Mouse (Mus musculus): ENCODE data around the gene Cdc123.
A peak's percentile ranks its signal among the peaks of the same experiment; 100 is the strongest.

Gene Cdc123

DNA sequence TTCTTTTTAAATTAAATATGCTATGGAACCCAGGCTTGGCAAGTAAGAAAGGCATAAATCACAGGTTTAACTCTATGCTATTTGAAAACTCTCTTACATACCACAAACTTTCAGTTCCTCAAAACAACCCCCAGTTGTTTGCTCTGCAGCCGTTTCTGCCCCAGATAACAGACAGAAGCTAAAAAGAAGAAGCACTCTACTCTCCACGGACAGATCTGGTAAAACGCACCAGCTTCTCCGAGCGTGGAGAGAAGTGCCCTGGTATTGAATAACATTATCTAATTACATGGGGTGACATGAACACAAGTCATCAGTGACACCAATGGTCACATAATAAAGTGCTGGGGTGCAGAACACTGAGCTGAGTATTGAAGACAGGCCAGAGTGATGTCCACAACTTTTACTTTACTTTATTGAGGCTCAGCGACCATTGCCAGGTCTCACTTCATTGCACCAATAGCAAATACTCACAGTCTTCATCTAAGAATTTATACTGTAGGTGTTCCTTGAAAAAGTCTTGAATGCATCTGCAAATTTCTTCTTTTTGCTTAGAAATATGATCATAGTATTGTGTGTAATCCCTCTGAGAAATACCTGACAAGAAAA is 40.4 kb downstream of the Cdc123 start:
- no peak for DNase-seq

DNA sequence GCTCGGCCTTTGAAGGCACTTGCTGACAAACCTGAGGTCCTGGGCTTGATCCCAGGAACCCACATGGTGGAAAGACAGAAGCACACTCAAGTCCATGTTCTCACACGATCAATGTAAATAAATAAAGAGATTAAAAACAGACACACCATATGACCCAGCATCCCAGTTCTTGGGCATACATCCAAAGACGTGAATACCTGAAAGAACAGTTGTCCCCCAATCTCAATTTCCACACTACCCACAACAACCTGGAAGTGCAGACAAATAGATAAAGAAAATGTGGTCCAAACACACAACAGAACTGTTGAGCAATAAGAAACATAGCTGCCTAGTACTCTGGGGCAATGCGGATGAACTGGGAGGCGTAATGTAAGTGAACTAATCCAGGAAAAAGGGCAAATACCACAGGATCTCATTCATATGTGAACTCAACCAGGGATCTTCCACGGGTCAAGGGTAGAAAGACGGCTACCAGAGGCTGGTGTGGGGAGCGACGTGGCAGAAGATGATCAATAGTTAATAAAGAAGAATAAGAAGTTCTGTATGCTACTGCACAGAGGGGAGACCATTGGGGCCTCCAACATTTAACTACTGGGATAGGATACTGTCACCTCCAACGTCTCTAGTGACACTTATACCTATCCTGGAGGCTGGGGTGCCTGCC is 42.9 kb downstream of the Cdc123 start:
- DNase-seq = no peak

DNA sequence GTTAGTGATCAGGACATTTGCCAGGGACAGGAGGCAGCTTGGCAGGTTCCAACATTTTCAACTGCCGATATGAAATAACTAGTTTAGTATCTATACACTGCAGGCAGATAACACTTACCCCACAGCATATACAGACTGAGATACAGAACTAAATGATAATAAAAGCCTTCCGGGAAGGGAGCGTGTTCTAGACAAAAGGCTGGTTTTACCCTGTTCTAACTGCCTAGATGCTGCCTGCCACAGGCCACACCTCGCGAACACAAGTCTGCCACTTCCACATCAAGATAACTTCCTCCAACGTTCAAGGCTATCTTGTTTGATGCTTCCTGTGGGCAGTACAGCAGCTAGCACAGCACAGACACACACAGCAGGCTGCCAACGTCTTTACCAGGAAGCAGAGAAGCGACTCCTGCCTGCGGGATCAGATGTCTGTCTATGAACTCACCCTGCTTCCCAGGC is 43.8 kb downstream of the Cdc123 start:
- no peak for DNase-seq

DNA sequence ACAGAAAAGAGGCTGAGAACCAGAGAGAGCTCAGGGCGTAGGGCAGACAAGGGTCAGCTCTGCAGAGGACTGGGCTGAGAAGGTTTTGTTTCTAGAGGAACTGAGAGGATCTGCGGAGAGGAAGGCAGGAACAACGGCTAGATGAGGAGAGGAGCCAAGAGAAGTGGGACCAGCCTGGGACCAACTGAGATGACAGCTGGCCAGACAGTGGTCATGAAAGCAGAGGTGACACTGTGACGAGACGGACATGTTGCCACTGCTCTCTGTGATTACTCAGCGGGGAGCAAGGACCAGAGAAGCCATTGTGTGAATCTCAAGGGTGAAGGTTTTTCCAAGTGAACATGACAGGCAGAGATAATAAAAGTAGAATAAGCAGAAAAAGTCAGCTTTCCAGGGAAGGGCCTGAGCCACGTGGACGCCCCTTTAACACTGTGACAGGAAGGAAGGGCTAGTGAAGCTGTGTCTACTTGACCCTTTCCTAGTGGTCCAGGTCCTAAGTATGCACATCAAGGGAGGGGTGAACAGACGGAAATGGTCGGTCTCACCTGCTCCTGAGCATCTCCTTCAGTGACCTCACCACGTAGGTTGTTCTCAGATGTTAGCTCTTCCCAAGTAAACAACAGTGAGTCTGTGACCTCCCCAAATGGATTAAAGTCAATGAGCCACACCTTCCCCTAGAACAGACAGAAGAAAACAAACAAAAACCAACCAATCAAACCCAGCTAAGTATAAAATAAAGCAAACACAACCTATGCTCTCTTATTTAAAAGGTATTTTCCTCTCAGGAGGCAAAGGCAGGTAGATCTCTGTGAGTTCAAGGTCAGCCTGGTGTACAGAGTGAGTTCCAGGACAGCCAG is 46.9 kb downstream of the Cdc123 start:
- DNase-seq = peak; percentile 29

DNA sequence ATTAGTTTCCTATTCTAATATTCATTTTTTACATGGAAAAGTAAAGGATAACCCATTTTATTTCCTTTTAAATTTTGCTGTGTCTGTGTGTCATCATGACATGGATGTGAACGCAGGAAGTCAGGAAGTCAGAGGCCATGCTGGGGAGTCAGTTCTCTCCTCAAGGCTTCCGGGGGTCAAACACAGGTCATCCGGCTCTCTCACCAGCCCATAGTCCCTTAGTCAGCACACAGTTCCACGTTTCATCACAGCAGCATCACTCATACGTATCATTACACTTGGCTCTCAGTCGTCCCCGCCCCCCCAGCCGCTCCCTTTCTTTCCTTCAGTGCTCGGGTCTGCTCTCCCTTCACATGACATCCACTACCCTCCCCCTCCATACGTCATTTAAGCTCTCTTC is 51.2 kb downstream of the Cdc123 start:
- DNase-seq = no peak

DNA sequence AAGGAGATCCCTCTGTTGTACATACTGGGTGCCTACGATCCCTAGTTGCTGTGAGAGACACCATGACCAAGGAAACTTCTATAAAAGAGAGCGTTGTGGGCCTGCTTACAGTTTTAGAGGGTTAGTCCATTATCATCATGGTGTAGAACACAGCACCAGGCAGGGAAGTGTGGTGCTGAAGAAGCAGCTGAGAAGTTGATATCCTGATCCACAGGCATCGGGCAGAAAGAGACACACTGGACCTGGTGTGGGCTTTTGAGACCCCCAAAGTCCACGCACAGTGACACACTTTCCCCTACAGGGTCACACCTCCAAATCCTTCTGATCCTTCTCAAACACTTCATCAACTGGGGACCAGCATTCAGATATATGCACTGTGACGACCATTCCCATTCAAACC is 52.9 kb downstream of the Cdc123 start:
- DNase-seq = no peak

DNA sequence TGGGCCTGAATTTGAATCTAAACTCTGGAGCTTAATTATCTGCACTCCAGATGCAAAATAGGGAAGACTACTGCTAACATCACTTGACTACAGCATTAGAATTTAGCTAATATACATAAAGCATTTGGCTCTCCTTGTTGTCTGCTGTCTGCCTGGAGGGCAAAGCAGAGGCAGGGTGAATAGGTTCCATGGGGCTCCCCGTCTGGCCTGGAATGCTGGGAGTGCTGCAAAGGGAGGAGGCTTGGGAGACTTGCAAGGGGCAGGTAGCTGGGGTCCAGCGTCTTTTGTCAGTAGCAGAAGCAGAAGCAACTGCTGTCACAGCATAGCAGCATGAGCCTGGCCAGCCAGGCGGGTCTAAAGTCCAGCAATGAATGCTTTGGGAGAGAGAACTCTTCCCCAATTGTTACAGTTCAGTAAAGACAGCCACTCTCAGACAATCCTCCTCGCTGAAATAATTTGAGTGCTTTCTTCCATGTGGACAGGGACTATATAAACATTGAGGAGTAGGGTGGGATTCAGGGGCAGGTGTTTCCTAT is 55.3 kb downstream of the Cdc123 start:
- DNase-seq = no peak

DNA sequence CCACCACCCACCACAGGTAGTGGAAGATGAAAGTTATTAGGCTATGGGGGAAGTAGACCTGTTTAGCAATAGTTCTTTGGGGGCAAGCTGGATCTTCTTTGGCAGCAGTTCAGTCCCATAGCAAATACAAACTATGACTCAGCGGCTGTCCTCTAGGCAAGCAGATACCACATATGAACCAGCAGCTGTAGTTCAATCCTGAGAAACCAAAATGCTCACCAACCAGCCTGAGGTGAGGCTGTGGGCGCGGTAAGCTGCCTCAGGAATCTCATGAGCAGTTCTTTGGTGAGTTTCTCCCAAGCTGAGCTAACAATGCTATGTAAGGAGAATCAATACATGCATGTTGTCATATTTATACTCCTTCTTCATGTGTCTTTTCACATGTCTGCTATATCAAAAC is 57.6 kb downstream of the Cdc123 start:
- DNase-seq = no peak

DNA sequence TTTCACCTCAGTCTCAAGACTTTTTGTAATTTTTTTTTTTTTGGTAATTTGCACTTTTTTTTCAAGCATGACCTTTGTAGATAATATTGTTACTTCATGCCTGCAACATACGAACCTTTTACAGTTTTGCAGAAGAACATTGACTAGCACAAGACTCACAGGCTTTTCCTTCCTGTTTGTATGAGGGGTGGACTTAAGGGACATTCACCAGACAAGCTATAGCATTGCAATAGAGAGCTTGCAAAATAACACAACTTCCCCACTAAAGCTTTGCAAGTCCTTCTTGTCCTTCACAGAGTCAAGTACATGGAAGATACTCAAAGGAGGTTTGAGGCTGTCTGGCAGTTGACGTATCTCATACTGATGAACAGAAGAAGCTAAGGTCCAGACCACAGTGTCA is 72.5 kb downstream of the Cdc123 start:
- no peak for DNase-seq

DNA sequence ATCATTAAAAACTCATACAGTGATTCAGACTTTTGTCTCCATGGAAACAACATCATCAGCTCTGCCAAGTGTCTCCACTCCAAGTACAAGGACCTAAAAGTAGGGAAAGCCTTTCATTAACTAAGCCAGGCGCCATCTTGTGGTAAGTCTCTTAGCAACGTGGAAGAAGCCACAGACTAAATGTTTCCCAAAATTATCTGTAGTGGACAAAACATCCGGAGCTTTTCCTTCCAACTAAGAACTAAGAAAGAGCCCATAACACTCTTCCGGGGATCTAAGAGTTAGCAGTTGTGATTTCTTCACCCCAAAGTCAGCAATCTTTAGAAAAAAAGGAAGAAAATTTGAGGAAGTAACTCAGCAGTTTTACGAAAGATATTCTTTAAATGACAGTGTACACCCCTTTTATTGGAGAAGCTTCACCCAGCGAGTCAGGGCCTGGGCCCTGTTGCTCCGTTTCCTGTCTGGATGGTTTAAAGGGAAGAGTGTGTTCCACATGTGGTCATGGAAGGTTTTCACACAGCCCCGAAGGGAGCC is 74.2 kb downstream of the Cdc123 start:
- peak; percentile 69 for DNase-seq

DNA sequence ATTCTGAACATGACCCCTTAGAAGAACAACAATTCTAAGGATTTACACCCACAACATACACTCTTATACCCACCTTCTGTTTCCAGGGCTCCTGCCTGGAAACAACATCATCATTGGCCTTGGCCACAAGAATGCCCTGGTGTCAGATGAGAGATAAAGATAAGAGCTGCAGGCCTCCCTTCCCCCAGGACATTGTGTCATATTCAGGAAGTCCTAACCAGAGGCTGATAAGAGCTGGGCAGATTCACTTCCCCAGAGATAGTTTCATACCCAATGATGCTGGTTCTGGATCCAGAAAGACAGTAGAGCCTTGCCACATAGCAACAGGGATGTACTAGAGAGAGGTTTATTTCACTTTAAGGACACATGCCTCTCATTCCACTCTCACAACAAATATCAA is 75.3 kb downstream of the Cdc123 start:
- no peak for DNase-seq

DNA sequence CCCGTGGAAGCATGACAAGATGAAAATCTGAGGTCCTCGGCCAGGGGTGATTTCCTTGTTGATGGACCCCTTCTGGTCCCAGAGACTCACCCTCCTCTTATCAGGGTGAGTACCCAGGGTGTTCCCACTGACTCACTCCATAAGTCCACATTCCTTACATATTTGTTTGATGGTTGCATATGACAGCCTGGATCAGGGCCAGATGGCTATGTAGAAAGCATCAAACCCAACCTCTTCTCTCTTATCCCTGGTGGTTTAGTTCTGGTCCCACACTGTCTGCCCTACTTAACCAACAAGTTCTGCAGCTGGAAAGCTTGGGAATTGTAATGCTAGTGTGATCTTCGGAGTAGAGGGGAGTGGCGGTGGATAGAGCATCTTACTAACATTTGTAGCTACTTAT is 76.0 kb downstream of the Cdc123 start:
- no peak for DNase-seq

DNA sequence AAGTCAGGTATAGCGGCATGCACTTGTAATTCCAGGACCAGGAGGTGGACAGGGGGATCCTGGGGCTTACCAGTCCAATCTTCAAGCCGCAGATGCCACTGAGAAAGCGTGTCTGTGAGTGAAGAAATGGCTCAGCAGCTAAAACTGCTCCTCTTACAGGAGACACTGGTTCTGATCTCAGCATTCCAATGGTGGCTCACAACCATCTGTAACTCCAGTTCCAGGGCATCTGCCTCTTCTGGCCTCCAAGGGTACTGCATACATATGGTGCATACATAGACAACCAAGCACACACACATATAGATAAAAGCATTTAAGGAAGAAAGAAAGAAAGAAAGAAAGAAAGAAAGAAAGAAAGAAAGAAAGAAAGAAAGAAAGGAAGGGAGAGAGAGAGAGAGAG is 82.9 kb downstream of the Cdc123 start:
- no peak for DNase-seq

DNA sequence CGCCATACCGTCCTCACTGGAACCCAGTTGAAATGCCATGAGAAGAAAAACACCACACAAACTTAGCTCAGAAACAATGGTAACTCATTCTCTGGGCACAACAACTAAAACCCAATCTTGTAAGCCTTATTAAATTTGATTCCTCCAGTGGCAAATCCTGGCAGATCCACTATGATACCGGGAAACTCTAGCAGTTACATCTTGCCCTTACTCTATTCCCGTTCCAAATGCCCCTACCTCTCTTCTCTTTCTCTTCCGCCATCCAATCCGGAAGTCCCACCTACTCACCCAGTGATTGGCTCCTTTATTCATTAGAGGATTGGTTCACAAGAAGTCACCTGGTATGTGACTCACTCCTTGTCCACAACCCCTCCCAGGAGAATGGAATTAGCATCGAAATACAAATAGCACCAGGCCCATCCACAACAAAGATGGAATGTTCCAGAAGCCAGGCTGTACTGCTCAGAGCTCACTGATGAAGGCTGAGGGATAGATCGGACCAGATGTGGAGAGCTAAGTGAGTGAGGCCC is 84.4 kb downstream of the Cdc123 start:
- DNase-seq = no peak

DNA sequence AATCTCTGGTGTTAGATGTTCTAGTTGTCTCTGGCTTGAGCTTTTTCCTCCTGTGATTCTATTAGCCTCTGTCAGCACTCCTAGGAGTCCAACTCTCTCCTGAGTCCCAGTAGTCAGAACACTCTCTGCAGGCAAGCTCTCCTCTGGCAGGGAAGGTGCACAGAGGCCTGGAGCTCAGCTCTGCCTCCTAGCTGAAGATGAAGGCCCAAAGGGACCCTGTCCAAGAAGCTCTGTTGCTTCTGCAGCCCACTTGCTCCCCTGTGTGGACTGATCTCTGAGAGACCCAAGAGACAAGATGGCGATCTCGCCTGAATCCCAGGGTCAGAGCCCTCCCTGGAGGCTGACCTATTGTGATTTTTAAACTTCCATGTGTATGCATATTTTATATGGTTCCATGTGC is 86.4 kb downstream of the Cdc123 start:
- DNase-seq = no peak

DNA sequence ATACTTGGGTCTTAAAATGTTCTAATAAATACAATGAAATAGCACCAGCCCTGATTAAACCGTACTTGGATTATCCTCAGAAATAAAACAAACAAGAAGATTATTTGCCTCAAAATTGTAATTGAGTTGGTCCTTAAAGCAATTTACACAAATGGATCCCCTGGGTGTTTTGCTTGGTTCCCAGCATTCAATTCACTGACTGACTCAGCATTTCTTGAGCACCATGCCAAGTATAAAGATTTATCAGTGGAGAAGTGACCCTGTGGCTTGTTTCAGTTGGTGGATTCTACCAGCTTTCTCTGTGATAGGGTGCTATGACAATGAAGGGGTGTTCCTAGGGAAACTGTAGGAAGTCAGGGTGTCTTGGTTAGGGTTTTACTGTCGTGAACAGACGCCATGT is 94.1 kb downstream of the Cdc123 start:
- DNase-seq = no peak

DNA sequence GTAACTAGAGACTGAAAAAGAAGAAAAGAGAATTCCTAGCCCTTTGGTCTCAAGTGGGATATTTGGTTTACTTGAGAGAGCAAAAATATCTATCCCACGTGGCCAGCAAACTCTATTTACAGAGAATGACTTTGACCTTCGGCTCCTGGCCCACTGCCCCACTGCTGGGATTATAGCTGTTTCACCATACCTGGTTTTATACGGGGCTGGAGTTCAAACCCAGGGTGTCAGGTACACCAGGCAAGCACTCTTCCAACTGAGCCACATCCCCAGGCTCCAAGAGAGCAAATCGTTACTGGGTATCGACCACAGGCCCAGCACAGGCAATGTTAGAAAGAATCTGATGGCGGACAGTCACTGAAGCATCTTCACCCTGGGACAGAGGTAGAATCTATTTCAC is 95.8 kb downstream of the Cdc123 start:
- DNase-seq = no peak

DNA sequence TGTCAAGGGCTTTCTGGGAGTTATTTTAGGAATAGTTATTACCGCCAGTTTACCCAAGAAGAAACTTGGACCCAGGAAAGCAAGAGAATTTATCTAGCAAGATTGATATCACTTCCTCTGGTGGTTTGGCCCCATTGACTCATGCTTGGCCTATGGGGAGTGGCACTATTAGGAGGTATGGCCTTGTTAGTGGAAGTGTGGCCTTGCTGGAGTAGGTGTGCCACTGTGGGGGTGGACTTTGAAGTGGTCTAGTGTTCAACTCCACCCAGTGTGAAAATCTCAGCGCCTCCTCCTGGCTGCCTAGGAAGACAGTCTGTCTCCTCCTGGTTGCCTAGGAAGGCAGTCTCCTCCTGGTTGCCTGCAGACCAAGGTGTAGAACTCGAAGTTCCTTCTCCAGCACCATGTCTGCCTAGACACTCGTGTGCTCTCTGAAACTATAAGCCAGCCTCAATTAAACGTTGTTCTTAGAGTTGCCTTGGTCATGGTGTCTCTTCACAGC is 97.4 kb downstream of the Cdc123 start:
- DNase-seq = no peak

DNA sequence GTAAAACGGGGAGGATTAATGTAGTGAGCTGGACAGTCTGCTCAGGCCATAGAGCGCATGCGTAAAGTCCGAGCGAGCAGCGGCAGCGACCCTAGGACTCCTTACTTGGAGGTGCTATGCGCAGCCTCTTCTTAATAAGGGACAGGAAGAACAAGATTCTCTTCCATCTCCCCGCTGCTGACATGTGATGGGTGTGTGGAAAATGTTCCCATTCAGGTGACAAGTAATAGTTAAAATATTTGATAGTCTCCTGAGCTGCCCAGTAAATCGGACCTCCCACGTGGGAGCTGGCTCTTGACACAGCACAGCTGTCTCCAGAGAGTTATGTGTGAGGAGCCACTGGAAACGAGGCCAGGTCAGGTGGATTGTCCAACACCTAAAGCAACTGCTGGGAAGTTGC is 98.4 kb downstream of the Cdc123 start:
- DNase-seq = peak; percentile 25
